Mouse (Mus musculus) left cerebral cortex, adult 18-20 months (tissue): ENCODE measurements around the gene Ccdc57. TPM values are rescaled to one million over a fixed set of nuclear protein-coding genes. Genes with fewer than 3 reads are reported as not detected.
A peak's percentile ranks its signal among the peaks of the same experiment; 100 is the strongest.

Experiments used
- DNase-seq, 2 experiments: peaks; one replicate each; pipeline ENCODE4 v3.0.0; 2021 to 2022; ENCODE audit warnings: low spot score in 2 of 2, mixed read lengths in 1 of 2
- long read RNA-seq, 2 experiments: library from polyadenylated mRNA; stranded (forward); transcript quantifications; one replicate each; pipeline ENCODE4 v2.0.0; 2021
- total RNA-seq, 2 experiments: library from RNA; stranded (reverse); gene quantifications; 2 replicates each; pipeline ENCODE4 v1.2.3; 2021

Ccdc57 gene
- total RNA-seq: 1 to 10 TPM; 7.2 to 9.3 TPM
- long read RNA-seq, experiment 1, partial matches to known transcripts: 0 of 4 reads
- long read RNA-seq, experiment 1, other reads (novel, unspliced or antisense): 3 of 4 reads
- long read RNA-seq, experiment 2, partial matches to known transcripts: 3 of 7 reads
- long read RNA-seq, experiment 2, other reads (novel, unspliced or antisense): 3 of 7 reads

DNA sequence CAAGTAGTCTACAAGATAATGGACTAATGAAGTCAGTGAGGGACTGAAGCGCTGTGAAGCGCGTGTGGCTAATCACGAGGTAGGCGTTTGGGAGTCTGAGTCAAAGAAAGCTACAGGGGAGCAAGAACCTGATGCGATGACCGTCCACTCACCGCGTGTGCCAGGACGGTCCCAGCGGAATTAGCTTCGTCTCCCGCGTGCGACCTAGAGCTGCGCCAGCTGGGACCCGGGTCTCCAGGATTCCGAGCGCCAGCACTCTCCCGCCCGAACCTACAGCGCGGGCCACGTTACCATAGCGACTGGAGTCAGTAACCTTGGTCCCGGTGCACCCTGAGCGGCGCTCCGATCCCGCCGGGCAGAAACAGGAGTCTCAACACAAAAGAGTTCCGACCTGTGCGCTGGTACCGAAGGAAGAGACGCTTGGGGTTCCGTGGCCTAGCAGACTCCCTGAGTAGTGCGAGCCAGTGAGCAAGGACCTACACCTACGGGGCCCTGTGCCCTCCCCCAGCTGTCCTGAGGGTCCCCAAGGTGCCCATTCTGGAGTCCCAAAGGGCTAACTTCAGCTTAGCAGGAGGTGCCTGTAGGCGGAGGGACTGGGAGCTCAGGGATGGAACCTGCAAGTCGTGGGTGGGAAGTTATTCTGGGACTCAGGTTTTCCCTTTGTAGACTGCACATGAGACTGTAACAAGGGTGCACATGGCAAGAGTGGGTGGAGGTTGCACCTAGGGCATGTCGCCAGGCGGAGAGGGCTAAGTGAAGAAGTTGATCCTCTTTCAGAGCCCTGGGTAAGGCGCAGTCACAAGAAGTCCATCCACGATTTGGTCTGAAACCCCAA lies at the start of gene Ccdc57:
TSS of gene Ccdc57 (minus strand) at position 309 of the 835 bp plus-strand sequence.
- DNase-seq: peak; percentile 90 to 94

DNA sequence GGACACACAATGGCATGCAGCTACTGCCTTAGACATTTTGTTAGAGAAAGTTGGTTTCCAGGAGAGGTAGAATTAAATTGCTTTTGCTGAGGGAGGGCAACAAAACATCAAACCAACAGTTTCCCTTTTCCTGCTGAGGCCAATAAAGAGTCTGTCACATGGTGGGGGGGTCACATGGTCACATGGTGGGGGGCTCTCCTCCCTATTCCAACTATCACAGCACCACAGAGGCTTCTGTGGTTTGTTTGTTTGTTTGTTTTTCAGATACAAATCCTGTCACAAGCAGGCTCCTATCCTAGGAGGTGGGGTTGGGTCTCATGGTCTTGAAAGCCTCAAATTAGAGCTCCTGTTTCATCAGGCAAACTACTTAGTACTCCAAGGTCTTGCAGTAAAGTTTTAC lies 49.8 kb upstream of the Ccdc57 start:
- DNase-seq: no peak

GRCm38 (mm10) chr11:120981661-120982060 lies 49.0 kb upstream of the Ccdc57 start:
- no peak for DNase-seq

DNA sequence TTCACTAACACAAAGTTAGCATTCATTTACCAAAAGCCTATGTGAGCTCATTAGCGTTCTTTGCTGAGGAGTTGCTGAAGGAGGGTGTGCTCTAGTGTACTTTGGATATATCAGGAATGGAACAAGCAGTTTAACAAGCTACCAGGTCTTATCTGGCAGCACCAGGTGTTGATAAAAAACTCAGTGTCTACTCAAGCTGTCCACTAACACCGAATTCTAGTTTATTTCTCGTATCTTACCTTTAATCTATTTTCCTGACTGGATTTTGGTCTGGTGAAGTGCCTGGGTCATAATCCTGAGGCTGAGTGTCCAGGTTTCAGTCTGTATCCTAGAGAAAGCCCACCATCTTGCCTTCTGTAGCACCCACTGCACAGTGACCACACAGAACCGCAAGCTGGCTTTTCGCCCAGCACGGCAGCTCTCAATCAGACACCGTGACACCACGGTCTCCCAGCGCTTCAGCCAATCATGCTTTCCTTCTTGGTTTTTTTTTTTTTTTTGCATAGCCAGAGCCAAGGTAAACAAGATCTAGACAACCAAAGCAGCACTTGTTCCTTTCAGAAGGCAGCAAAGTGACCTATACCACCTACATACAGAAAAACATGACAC lies 47.9 kb upstream of the Ccdc57 start:
- no peak for DNase-seq

DNA sequence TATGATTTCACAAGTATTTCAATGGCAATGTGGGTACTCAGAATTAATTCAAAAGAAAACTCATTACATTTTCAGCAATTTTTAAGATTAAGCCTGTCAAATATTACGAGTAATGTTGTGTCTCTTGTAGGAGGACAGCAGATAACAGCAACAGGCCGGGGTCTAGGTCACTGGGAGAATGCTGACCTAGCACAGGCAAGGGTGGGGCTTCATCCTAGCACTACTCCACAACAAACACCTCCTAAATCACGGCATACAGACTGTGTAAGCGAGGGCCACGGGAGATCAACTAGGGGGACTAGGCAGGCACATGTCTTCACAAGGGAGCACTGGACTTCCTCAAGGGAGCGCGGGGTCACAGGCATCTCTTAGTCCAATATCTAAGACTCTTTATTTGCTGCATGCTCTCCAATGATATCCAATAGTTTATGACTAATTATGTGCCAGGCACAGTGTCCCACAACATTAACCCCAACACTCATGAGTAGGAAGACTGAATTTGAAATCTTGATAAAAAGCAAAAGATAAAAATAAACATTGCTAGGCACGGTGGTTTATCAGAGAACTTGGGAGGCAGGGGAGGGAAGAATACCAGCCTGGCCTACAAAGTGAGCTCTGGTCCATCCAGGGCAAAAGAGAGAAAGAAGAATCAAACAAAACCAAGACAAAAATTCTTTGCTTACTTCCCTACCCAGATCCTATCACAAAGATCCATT lies 47.2 kb upstream of the Ccdc57 start:
- DNase-seq: no peak

GRCm38 (mm10) chr11:120973318-120973717 lies 40.6 kb upstream of the Ccdc57 start:
- DNase-seq: no peak

GRCm38 (mm10) chr11:120971237-120971636 lies 38.6 kb upstream of the Ccdc57 start:
- no peak for DNase-seq

DNA sequence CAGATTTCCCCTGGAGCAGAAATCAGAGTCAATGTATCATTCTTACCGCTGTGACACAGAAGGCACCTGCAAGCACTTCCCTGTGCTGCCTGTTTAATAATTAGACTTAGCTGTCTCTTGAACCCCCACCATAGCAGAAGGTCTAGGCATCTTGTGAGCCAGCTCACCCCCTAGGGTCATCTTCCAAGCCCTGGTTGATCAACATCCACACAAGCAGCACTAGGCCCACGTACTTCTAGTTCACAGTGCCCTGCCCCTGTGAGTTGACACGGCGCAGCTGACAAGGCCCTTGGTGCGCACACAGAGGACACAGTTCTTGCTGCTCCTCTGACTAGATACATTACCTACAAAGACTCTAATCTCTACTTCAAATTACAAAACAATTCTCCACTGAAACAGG lies 37.1 kb upstream of the Ccdc57 start:
- no peak for DNase-seq

GRCm38 (mm10) chr11:120965587-120965986 lies 32.9 kb upstream of the Ccdc57 start:
- no peak for DNase-seq

DNA sequence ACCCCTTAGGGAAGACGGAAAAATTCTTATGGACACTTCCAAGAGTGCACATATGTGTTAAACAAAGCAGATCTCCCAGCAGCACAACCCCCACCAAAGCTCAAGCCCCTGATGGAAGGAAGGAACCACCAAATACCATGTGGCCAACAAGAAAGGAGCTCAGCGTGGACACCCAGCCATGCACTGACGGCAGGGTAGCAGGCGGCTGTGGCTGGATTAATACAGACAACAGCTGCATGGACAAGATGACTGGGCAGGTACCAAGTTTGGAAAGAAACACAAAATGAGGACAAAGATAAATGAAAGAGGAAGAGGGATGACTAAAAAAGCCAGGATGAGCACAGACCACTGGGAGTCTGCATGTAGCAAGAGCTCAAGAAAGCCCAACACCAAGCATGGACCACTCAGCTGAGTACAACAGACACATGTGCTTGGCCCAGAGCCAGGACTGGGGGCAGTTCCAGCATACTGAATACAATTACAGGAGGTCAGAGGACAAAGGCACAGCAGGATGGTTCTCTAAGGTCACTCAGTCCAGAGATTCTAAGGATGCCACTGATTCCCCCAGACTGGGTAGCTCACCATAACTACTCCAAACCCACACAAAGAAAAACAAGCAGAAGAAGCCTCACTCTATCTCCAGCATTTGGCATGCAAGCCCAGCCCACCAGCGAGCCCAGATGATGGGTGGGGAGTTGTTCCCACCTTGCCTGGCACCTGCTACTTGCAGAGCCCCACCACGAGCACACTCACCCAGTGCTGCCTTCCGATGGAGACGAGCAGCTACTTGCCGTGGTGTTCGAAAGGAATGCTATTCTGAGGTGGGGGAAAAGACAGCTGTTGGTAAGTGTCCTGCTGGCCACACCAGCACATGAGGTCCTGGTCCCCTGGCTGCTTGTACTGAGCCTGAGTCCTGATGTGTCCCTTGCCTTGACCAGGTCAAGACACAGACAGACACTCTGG lies 31.8 kb upstream of the Ccdc57 start:
- no peak for DNase-seq

DNA sequence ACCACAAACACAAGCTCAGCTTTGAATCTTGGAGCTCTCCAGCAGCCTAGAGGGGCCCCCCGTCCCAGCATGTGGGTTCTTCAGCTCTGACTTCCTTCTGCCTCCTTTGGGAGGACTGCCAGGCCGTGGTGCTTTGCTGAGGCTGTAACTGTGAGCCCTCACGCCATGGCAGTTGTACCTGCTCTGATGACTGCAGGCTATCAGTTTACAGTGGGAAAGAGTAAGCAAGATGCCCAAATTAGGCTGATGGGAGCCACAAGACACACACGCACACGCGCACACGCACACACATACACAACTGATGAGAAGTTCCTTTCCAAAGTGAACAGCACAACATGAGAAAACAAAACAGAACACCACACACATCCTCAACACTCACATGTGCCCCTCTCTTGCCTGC lies 30.2 kb upstream of the Ccdc57 start:
- DNase-seq: no peak

- DNase-seq: no peak
These were observed 29.5 kb upstream of the Ccdc57 start for GRCm38 (mm10) chr11:120962050-120962771.

DNA sequence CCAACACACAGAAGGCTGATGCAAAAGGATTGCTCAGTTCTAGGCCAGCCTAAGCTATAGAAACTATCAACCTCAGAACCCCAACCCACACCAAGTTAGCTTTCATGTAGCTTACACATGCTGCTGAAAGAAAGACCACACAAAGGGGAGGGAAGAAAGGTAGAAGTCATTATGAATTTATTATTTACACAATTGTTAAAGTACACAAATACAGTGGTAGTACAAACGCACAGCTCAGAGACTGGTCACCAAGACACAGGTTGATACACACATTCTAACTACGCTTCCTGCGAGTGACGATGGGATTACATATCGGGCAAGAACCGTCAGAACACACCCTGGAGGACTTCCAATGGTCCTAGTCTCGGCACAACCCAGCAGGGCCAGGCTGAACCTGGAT lies 28.9 kb upstream of the Ccdc57 start:
- no peak for DNase-seq

GRCm38 (mm10) chr11:120960248-120960647 lies 27.6 kb upstream of the Ccdc57 start:
- no peak for DNase-seq

DNA sequence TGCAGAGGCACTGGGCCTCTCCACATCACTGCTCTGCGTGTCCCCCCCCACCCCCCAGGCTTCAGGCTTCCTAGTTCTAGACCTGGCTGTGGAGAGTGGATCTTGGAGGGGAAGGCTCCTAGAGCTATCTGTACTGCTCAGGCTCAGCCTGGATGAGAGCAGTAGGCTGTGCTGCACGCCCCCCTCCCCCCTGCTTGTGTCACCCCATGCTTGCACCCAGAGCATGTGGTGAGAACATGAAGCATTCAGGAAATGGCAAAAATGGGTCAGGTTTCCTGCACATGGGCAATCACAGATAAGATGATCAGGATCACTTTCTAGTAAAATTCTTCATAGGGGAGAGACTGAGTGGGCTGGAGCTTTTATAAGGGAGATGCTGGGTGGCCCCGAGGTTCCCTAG lies 26.9 kb upstream of the Ccdc57 start:
- no peak for DNase-seq

GRCm38 (mm10) chr11:120959066-120959465 lies 26.4 kb upstream of the Ccdc57 start:
- DNase-seq: no peak

- no peak for DNase-seq
These were observed 25.1 kb upstream of the Ccdc57 start for GRCm38 (mm10) chr11:120957731-120958257.

DNA sequence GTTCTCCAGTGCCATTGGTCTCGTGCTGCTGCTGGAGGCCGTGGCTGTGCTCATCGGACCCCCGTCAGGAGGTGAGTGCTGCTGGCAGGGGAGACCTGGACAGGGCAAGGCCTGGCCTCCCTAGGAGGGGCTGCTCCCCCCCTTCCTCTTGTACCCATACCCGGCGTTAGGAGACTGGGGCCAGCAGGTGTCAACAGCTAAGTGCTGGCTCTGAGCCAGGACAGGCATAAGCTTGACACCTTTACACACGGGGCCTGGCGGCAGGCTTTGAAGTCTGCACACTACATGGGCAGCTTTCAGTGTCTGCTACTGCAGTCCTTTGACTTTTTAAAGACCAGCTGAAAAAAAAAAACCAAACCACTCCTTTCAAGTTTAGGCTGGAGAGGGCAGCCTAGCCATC lies 24.4 kb upstream of the Ccdc57 start:
- DNase-seq: no peak

DNA sequence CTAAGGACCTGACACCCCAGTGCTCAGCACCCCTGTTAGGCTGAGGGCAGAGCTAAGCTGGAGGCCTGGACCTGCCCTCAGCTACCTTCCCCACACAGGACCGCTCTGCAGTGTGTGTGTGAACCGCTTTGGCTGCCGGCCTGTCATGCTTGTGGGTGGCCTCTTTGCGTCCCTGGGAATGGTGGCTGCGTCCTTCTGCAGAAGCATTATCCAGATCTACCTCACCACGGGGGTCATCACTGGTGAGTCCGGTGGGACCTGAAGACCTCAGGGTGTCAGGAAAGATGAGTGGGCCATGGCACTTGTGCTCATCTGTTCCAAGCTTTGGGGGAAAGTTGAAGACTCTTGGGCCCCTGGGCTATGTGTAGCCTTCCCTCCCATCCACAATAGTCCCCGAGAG lies 23.0 kb upstream of the Ccdc57 start:
- DNase-seq: no peak

- DNase-seq: no peak
These were observed 22.3 kb upstream of the Ccdc57 start for GRCm38 (mm10) chr11:120954936-120955335.
